ENCODE assay signal across 8 mouse cellular contexts in the genomic region with DNA sequence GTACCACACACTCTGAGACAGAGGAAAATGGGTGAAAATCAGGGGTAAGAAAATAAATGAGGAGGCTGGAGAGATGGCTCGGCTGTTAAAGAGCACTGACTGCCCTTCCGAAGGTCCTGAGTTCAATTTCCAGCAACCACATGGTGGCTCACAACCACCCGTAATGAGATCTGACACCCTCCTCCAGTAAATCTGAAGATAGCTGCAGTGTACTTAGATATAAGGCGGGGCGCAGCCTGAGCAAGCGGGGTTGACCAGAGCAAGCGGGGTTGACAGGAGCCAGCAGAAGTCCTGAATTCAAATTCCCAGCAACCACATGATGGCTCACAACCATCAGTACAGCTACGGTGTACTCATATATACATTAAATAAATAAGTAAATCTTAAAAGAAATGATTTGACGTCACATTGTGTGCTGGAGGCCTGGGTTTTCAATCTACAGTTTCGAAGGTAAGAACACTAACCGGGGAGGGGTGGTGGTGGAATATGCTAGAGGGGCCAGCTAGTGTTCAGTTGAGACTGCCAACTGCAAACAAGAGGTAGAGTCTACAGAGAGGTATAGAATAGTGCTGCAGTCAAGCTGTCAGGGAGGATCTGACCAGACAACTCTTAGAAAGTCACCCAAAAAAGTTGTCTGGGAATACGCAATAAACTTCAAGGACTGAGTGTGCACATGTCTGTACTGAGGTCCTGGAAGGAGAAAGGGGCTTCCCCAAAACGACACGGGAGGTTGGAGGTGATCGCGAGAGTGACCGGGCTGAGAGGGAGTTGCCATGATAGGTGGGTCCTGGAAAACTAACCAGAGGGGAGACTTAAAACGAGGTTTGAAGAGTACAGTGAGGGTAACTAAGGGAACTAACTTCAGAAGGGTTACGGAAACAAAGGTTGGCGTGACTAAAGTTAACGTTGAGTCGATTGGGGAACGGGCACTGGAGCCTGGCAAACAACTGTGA. TPM values are rescaled to one million over a fixed set of nuclear protein-coding genes. Genes with fewer than 3 reads are reported as not detected.
DNase-seq lines count a peak whose midpoint lies in the region; ATAC-seq and TF ChIP-seq lines count a peak whose summit lies in the region.

No protein-coding gene starts in this region.

- no peak for TF ChIP-seq CTCF in layer of hippocampus, adult 2 months (conservative IDR thresholded peaks at IDR 0.05)
- TF ChIP-seq CTCF in bone marrow macrophage, adult 2 months (IDR thresholded peaks at IDR 0.05; ENCODE audit: low read depth, low read length), result no peak
- TF ChIP-seq CTCF in liver, embryonic 14.5 days (IDR thresholded peaks at IDR 0.05; ENCODE audit: low read depth), result no peak

- H3K27me3 ChIP-seq in liver, embryonic 14.5 days (ENCODE audit: control insufficient read depth, insufficient read depth, low read length), result no peaks in the 10 kb centered on the region
- H3K27me3 ChIP-seq in stomach, embryonic 14.5 days (ENCODE audit: control insufficient read depth, insufficient read depth, low read length), result no peaks in the 10 kb centered on the region

- H3K27ac ChIP-seq in layer of hippocampus, adult 2 months, result peak overlapping the region; percentile 78
- H3K27ac ChIP-seq in bone marrow macrophage, adult 2 months (ENCODE audit: insufficient read depth, low read depth, low read length), result peak overlapping the region; percentile 60
- H3K27ac ChIP-seq in liver, embryonic 14.5 days, result peak overlapping the region; percentile 86
- H3K27ac ChIP-seq in stomach, embryonic 14.5 days (ENCODE audit: low read length), result peak overlapping the region; percentile 58; the same call in 1 of the 2 replicates

- DNase-seq in layer of hippocampus, adult 2 months (ENCODE audit: low spot score in 2 of 2), result no peak
- DNase-seq in layer of hippocampus, adult 9-11 months, result no peak
- peak; percentile 48 for DNase-seq in forelimb bud, embryonic 11.5 days (ENCODE audit: low read depth, low spot score)
- DNase-seq in liver, embryonic 14.5 days (ENCODE audit: low read depth in 3 of 3, low spot score in 3 of 3), result peak in 2 of 3 experiments; percentile 53 to 69
- DNase-seq in thymus, postnatal 14 days, result no peak
- no peak for DNase-seq in frontal cortex, postnatal 14 days (ENCODE audit: low spot score in 2 of 2)

- peak overlapping the region; percentile 71 for H3K4me2 ChIP-seq in liver, embryonic 14.5 days (ENCODE audit: low read depth)
- peak overlapping the region; percentile 73 for H3K4me2 ChIP-seq in stomach, embryonic 14.5 days (replicated peaks; ENCODE audit: low read depth, low read length)

- no peak for TF ChIP-seq EP300 in liver, embryonic 14.5 days (IDR thresholded peaks at IDR 0.05; ENCODE audit: low read depth)

- peak overlapping the region; percentile 90 for H3K4me3 ChIP-seq in layer of hippocampus, adult 2 months
- H3K4me3 ChIP-seq in bone marrow macrophage, adult 2 months (ENCODE audit: insufficient read depth, low read length), result peak overlapping the region; percentile 85
- H3K4me3 ChIP-seq in liver, embryonic 14.5 days (ENCODE audit: insufficient read depth in 1 of 2, low read depth in 2 of 2, low read length in 2 of 2), result peak overlapping the region; percentile 94 to 98
- peak overlapping the region; percentile 78 for H3K4me3 ChIP-seq in stomach, embryonic 14.5 days (ENCODE audit: low read depth, low read length)

- ATAC-seq in liver, embryonic 14.5 days (ENCODE audit: insufficient read depth), result peak; percentile 61
- peak; percentile 39; the same call in 1 of the 2 replicates for ATAC-seq in stomach, embryonic 14.5 days (ENCODE audit: insufficient number of reproducible peaks, insufficient read depth, low FRiP score, low read depth)

- H3K36me3 ChIP-seq in liver, embryonic 14.5 days (replicated peaks; ENCODE audit: control insufficient read depth, insufficient read depth, low read depth), result peaks cover 41% of the 10 kb centered on the region
- H3K36me3 ChIP-seq in stomach, embryonic 14.5 days (ENCODE audit: control insufficient read depth, insufficient read depth, low read length), result peaks cover 26% of the 10 kb centered on the region

- H3K9ac ChIP-seq in liver, embryonic 14.5 days (replicated peaks), result peak overlapping the region; percentile 97
- H3K9ac ChIP-seq in stomach, embryonic 14.5 days (replicated peaks; ENCODE audit: low read depth, low read length), result peak overlapping the region; percentile 64

- H3K9me3 ChIP-seq in liver, embryonic 14.5 days (ENCODE audit: control insufficient read depth, low read length), result no peaks in the 10 kb centered on the region
- no peaks in the 10 kb centered on the region for H3K9me3 ChIP-seq in stomach, embryonic 14.5 days (ENCODE audit: control insufficient read depth, low read depth, low read length)

- WGBS in liver, embryonic 14.5 days (ENCODE audit: insufficient replicate concordance), result 15% methylated on average over 23 of the region's 23 CpGs
- 37% methylated on average over 23 of the region's 23 CpGs for WGBS in stomach, embryonic 14.5 days

- peaks cover 20% of the 10 kb centered on the region for H3K4me1 ChIP-seq in bone marrow macrophage, adult 2 months (ENCODE audit: control insufficient read depth, insufficient read depth, low read length)
- H3K4me1 ChIP-seq in liver, embryonic 14.5 days (replicated peaks; ENCODE audit: control insufficient read depth in 2 of 2, insufficient read depth in 2 of 2, low read length in 1 of 2), result peaks cover 16 to 20% of the 10 kb centered on the region in 2 experiments
- H3K4me1 ChIP-seq in stomach, embryonic 14.5 days (ENCODE audit: control insufficient read depth, insufficient read depth, low read length), result peaks cover 7% of the 10 kb centered on the region; the same call in 1 of the 2 replicates

- no peak for TF ChIP-seq POLR2A in bone marrow macrophage, adult 2 months (IDR thresholded peaks at IDR 0.05; ENCODE audit: borderline replicate concordance, low read depth, low read length)

RNA-seq across cellular contexts. Expression of gene Mars, which starts 0.8 kb away (rescaled TPM):
- 10 to 100 TPM; 55.6 to 60.0 TPM for total RNA-seq in layer of hippocampus, adult 2 months (2021)
- polyA plus RNA-seq in bone marrow macrophage, adult 2 months (2012; ENCODE audit: insufficient read depth, insufficient read length, missing spikeins), result 29.4 and 34.9 TPM in 2 replicates
- polyA plus RNA-seq in liver, embryonic 14.5 days (2012; rRNA removed), result 53.6 and 63.4 TPM in 2 replicates
- polyA plus RNA-seq in liver, embryonic 14.5 days (2014; fragmentation: Nextera tagmentation; extraction: Ambion mirVana), result 101 and 115 TPM in 2 replicates
- 96.9 and 107 TPM in 2 replicates for polyA plus RNA-seq in stomach, embryonic 14.5 days (2014; fragmentation: Nextera tagmentation; extraction: Ambion mirVana)

RNA-seq across cellular contexts. Expression of gene Arhgap9, which starts 11.0 kb away (rescaled TPM):
- under 1 TPM; 0.56 to 0.79 TPM for total RNA-seq in layer of hippocampus, adult 2 months (2021)
- 131 and 146 TPM in 2 replicates for polyA plus RNA-seq in bone marrow macrophage, adult 2 months (2012; ENCODE audit: insufficient read depth, insufficient read length, missing spikeins)
- 7.3 and 8.8 TPM in 2 replicates for polyA plus RNA-seq in liver, embryonic 14.5 days (2012; rRNA removed)
- 12.4 and 13.4 TPM in 2 replicates for polyA plus RNA-seq in liver, embryonic 14.5 days (2014; fragmentation: Nextera tagmentation; extraction: Ambion mirVana)
- polyA plus RNA-seq in stomach, embryonic 14.5 days (2014; fragmentation: Nextera tagmentation; extraction: Ambion mirVana), result 3.2 and 3.9 TPM in 2 replicates

RNA-seq across cellular contexts. Expression of gene Mbd6, which starts 22.0 kb away (rescaled TPM):
- total RNA-seq in layer of hippocampus, adult 2 months (2021), result 10 to 100 TPM; 54.3 to 60.6 TPM
- 45.8 and 53.4 TPM in 2 replicates for polyA plus RNA-seq in bone marrow macrophage, adult 2 months (2012; ENCODE audit: insufficient read depth, insufficient read length, missing spikeins)
- polyA plus RNA-seq in liver, embryonic 14.5 days (2012; rRNA removed), result 9.7 and 11.0 TPM in 2 replicates
- 5.6 and 6.2 TPM in 2 replicates for polyA plus RNA-seq in liver, embryonic 14.5 days (2014; fragmentation: Nextera tagmentation; extraction: Ambion mirVana)
- polyA plus RNA-seq in stomach, embryonic 14.5 days (2014; fragmentation: Nextera tagmentation; extraction: Ambion mirVana), result 22.2 and 23.2 TPM in 2 replicates

RNA-seq across cellular contexts. Expression of gene Gli1, which starts 31.0 kb away (rescaled TPM):
- 1 to 10 TPM; 2.5 to 3.1 TPM for total RNA-seq in layer of hippocampus, adult 2 months (2021)
- not detected in 2 replicates for polyA plus RNA-seq in bone marrow macrophage, adult 2 months (2012; ENCODE audit: insufficient read depth, insufficient read length, missing spikeins)
- polyA plus RNA-seq in liver, embryonic 14.5 days (2012; rRNA removed), result 1.1 and 1.4 TPM in 2 replicates
- 0.15 and 0.27 TPM in 2 replicates for polyA plus RNA-seq in liver, embryonic 14.5 days (2014; fragmentation: Nextera tagmentation; extraction: Ambion mirVana)
- 15.5 and 17.6 TPM in 2 replicates for polyA plus RNA-seq in stomach, embryonic 14.5 days (2014; fragmentation: Nextera tagmentation; extraction: Ambion mirVana)

RNA-seq across cellular contexts. Expression of gene Inhbe, which starts 43.4 kb away (rescaled TPM):
- total RNA-seq in layer of hippocampus, adult 2 months (2021), result not detected
- polyA plus RNA-seq in bone marrow macrophage, adult 2 months (2012; ENCODE audit: insufficient read depth, insufficient read length, missing spikeins), result not detected in 2 replicates
- polyA plus RNA-seq in liver, embryonic 14.5 days (2012; rRNA removed), result 0.59 and 0.61 TPM in 2 replicates
- polyA plus RNA-seq in liver, embryonic 14.5 days (2014; fragmentation: Nextera tagmentation; extraction: Ambion mirVana), result 0.28 and 0.38 TPM in 2 replicates
- not detected in 2 replicates for polyA plus RNA-seq in stomach, embryonic 14.5 days (2014; fragmentation: Nextera tagmentation; extraction: Ambion mirVana)

Comparison
In these comparisons a context has a peak if more than half of its experiments do, and no peak if none do; other contexts are left out.
1. DNase-seq: peak in forelimb bud, embryonic 11.5 days (single experiment) and liver, embryonic 14.5 days (2 of 3); none in layer of hippocampus, adult 2 months (0 of 2), layer of hippocampus, adult 9-11 months (single experiment), thymus, postnatal 14 days (single experiment) and frontal cortex, postnatal 14 days (0 of 2).
2. Peak in every context shown above with its lines, with median percentiles within 50 percentile points of each other: H3K27ac ChIP-seq and H3K4me3 ChIP-seq.